Mouse (Mus musculus) cortical plate, adult 2 months (tissue): Measurements from ENCODE around the gene Olfr975. TPM values are rescaled to one million over a fixed set of nuclear protein-coding genes. Genes with fewer than 3 reads are reported as not detected.
"Not testable (repeated sequence)": the region's sequence is repeated elsewhere in the genome, so short reads cannot be mapped to it uniquely, and the experiment has no call there.

Experiments used
- H3K27ac ChIP-seq: fragments of 200-500 bp; 2 replicates; pipeline ENCODE4 v1.5.1; 2012; ENCODE audit warnings: low read length, control low read depth, inconsistent platforms; ENCODE audit not compliant: insufficient read depth
- H3K4me1 ChIP-seq: fragments of 200-500 bp; 2 replicates; pipeline ENCODE4 v1.6.1; 2011; ENCODE audit warnings: low read length; ENCODE audit not compliant: control insufficient read depth, insufficient read depth
- H3K4me3 ChIP-seq: fragments of 200-500 bp; 2 replicates; pipeline ENCODE4 v1.5.1; 2011; ENCODE audit warnings: mild to moderate bottlenecking, low read length, control low read depth; ENCODE audit not compliant: insufficient read depth
- CTCF ChIP-seq: fragments of 200-500 bp; IDR thresholded peaks from 2 replicates; pipeline ENCODE4 v1.5.1; 2011; ENCODE audit warnings: mild to moderate bottlenecking, control low read depth, low read length; ENCODE audit not compliant: insufficient read depth; ENCODE audit errors: extremely low read depth
- POLR2A ChIP-seq: fragments of 200-500 bp; IDR thresholded peaks from 2 replicates; pipeline ENCODE4 v1.6.1; 2011; ENCODE audit warnings: mild to moderate bottlenecking, low read length, control low read depth; ENCODE audit not compliant: insufficient read depth; ENCODE audit errors: extremely low read depth
- polyA plus RNA-seq: library from polyadenylated mRNA; depleted of rRNA; stranded (reverse); fragments of >200 nt; gene quantifications from 2 replicates; pipeline ENCODE4 v1.2.3, GENCODE M21; 2012; rRNA removed

Gene Olfr975
- polyA plus RNA-seq: not detected in 2 replicates

- H3K4me3 ChIP-seq: no peak within 1 kb of the TSS
- TF ChIP-seq CTCF: no peak
- no peak for TF ChIP-seq POLR2A
- H3K27ac ChIP-seq: no peak within 1 kb of the TSS
- no peaks in the 10 kb centered on the region for H3K4me1 ChIP-seq
These were observed at the start of gene Olfr975 for GRCm38 (mm10) chr9:39951946-39952345. TSS of gene Olfr975 (minus strand) at chr9:39952046.

- no peak for TF ChIP-seq CTCF
- Histone ChIP-seq H3K4me1 (no peaks in the 10 kb centered on the region), H3K4me3 (no peak within 1 kb of the TSS), H3K27ac (no peak within 1 kb of the TSS)
These were observed 40.0 kb upstream of the Olfr975 start, which contains the start of gene Olfr978 for GRCm38 (mm10) chr9:39991813-39992212. TSS of gene Olfr978 (plus strand) at chr9:39992113.

GRCm38 (mm10) chr9:39976581-39977145 is 24.8 kb upstream of the Olfr975 start:
- not testable (repeated sequence) for H3K4me1 ChIP-seq, H3K4me3 ChIP-seq, H3K27ac ChIP-seq

GRCm38 (mm10) chr9:39961033-39961432 is 9.2 kb upstream of the Olfr975 start, which contains the start of gene Olfr976:
TSS of gene Olfr976 (minus strand) at chr9:39961133.
- H3K27ac ChIP-seq, H3K4me1 ChIP-seq, H3K4me3 ChIP-seq: not testable (repeated sequence)

GRCm38 (mm10) chr9:39937201-39937600 is 14.6 kb downstream of the Olfr975 start, which contains the start of gene Olfr974:
TSS of gene Olfr974 (plus strand) at chr9:39937501.
- Histone ChIP-seq H3K4me1 (no peaks in the 10 kb centered on the region), H3K27ac (no peak within 1 kb of the TSS)
- TF ChIP-seq POLR2A (no peak), CTCF (no peak)

GRCm38 (mm10) chr9:39928837-39929236 is 23.0 kb downstream of the Olfr975 start:
- H3K4me1 ChIP-seq, H3K27ac ChIP-seq, H3K4me3 ChIP-seq: not testable (repeated sequence)

More at GRCm38 (mm10) chr9:39937201-39937600, 14.6 kb downstream of the Olfr975 start, which contains the start of gene Olfr974:
- H3K4me3 ChIP-seq: no peak within 1 kb of the TSS

GRCm38 (mm10) chr9:39927975-39928836 is 23.6 kb downstream of the Olfr975 start:
- H3K4me3 ChIP-seq, H3K4me1 ChIP-seq, H3K27ac ChIP-seq: not testable (repeated sequence)

GRCm38 (mm10) chr9:39909939-39910338 is 41.9 kb downstream of the Olfr975 start:
- TF ChIP-seq CTCF (no peak), POLR2A (no peak)
- Histone ChIP-seq H3K4me3 (no peak overlapping the region), H3K27ac (no peak overlapping the region), H3K4me1 (no peaks in the 10 kb centered on the region)

- Histone ChIP-seq H3K4me3 (no peak within 1 kb of the TSS), H3K27ac (no peak within 1 kb of the TSS)
- TF ChIP-seq CTCF: no peak
- no peak for TF ChIP-seq POLR2A
These were observed 44.8 kb downstream of the Olfr975 start, which contains the start of gene Olfr229 for GRCm38 (mm10) chr9:39907036-39907435. TSS of gene Olfr229 (plus strand) at chr9:39907336.

GRCm38 (mm10) chr9:39905106-39905505 is 46.7 kb downstream of the Olfr975 start:
- no peak overlapping the region for H3K4me3 ChIP-seq

More at GRCm38 (mm10) chr9:39907036-39907435, 44.8 kb downstream of the Olfr975 start, which contains the start of gene Olfr229:
- no peaks in the 10 kb centered on the region for H3K4me1 ChIP-seq

More at GRCm38 (mm10) chr9:39905106-39905505, 46.7 kb downstream of the Olfr975 start:
- Histone ChIP-seq H3K4me1 (no peaks in the 10 kb centered on the region), H3K27ac (no peak overlapping the region)
- no peak for TF ChIP-seq CTCF
- no peak for TF ChIP-seq POLR2A

Other genes starting within 250 kb of the Olfr975 start
- gene Olfr149, start 244.9 kb downstream of the Olfr975 start, polyA plus RNA-seq: not detected in 2 replicates
- not detected in 2 replicates for gene Olfr965, start 240.7 kb downstream of the Olfr975 start, polyA plus RNA-seq
- not detected in 2 replicates for gene Olfr150, start 221.1 kb downstream of the Olfr975 start, polyA plus RNA-seq
- not detected in 2 replicates for gene Olfr967, start 205.8 kb downstream of the Olfr975 start, polyA plus RNA-seq
- gene Olfr968, start 168.8 kb downstream of the Olfr975 start, polyA plus RNA-seq: not detected in 2 replicates
- not detected in 2 replicates for gene Olfr969, start 161.1 kb downstream of the Olfr975 start, polyA plus RNA-seq
- not detected in 2 replicates for gene Olfr970, start 143.2 kb downstream of the Olfr975 start, polyA plus RNA-seq
- not detected in 2 replicates for gene Olfr971, start 115.2 kb downstream of the Olfr975 start, polyA plus RNA-seq
- gene Olfr972, start 85.6 kb downstream of the Olfr975 start, polyA plus RNA-seq: not detected in 2 replicates
- gene Olfr229, start 44.7 kb downstream of the Olfr975 start, polyA plus RNA-seq: not detected in 2 replicates
- gene Olfr974, start 14.5 kb downstream of the Olfr975 start, polyA plus RNA-seq: not detected in 2 replicates
- not detected in 2 replicates for gene Olfr976, start 9.1 kb upstream of the Olfr975 start, polyA plus RNA-seq
- gene Olfr978, start 40.1 kb upstream of the Olfr975 start, polyA plus RNA-seq: not detected in 2 replicates
- gene Olfr979, start 51.4 kb upstream of the Olfr975 start, polyA plus RNA-seq: not detected in 2 replicates
- not detected in 2 replicates for gene Olfr980, start 57.5 kb upstream of the Olfr975 start, polyA plus RNA-seq
- not detected in 2 replicates for gene Olfr981, start 69.4 kb upstream of the Olfr975 start, polyA plus RNA-seq
- gene Olfr982, start 121.8 kb upstream of the Olfr975 start, polyA plus RNA-seq: not detected in 2 replicates
- not detected in 2 replicates for gene Olfr983, start 141.5 kb upstream of the Olfr975 start, polyA plus RNA-seq
- not detected in 2 replicates for gene Olfr984, start 162.2 kb upstream of the Olfr975 start, polyA plus RNA-seq
- gene Olfr985, start 178.1 kb upstream of the Olfr975 start, polyA plus RNA-seq: not detected in 2 replicates
- not detected in 2 replicates for gene Tmem225, start 196.1 kb upstream of the Olfr975 start, polyA plus RNA-seq
- not detected in 2 replicates for gene Olfr986, start 228.9 kb upstream of the Olfr975 start, polyA plus RNA-seq
- 2.8 and 3.1 TPM in 2 replicates for gene Zfp202, start 240.3 kb upstream of the Olfr975 start, polyA plus RNA-seq